Mouse (Mus musculus) CH12.LX (cell line): ENCODE results near the gene Wwp2. TPM values are rescaled to one million over a fixed set of nuclear protein-coding genes. Genes with fewer than 3 reads are reported as not detected.

Source experiments
- DNase-seq: peaks from one replicate; pipeline ENCODE4 v3.0.0-alpha.2; 2013; ENCODE audit errors: extremely low read depth
- H3K27ac ChIP-seq: 2 replicates; pipeline ENCODE4 v1.5.1; 2012; ENCODE audit warnings: low read depth, mild to moderate bottlenecking, control low read depth, moderate library complexity; ENCODE audit not compliant: insufficient read depth
- H3K27me3 ChIP-seq: replicated peaks from 2 replicates; pipeline ENCODE3; 2012; ENCODE audit warnings: inconsistent platforms
- H3K36me3 ChIP-seq, 2 experiments: replicated peaks in 1 of 2; 2 replicates each; pipeline versions ENCODE3 to v1.6.1; 2012; ENCODE audit warnings: inconsistent platforms in 1 of 2, low read length in 1 of 2, mild to moderate bottlenecking in 1 of 2, mixed read lengths in 1 of 2, moderate library complexity in 1 of 2; ENCODE audit not compliant: control insufficient read depth in 1 of 2, insufficient read depth in 1 of 2
- H3K4me1 ChIP-seq, 2 experiments: 2 replicates each; pipeline ENCODE4 v1.6.1; 2012; ENCODE audit warnings: inconsistent platforms in 1 of 2, moderate library complexity in 1 of 2; ENCODE audit not compliant: insufficient read depth in 2 of 2, control insufficient read depth in 1 of 2
- H3K4me2 ChIP-seq: 2 replicates; pipeline ENCODE4 v1.6.1; 2012; ENCODE audit warnings: low read depth, mild to moderate bottlenecking, control low read depth; ENCODE audit not compliant: poor library complexity, insufficient read depth, severe bottlenecking
- H3K4me3 ChIP-seq, 3 experiments: fragments of 150-350 bp in 1 of 3; sonication (generic) in 1 of 3; replicated peaks in 1 of 3; 2 replicates each; pipeline versions ENCODE3 to v1.5.1; 2011 to 2012; ENCODE audit warnings: low read depth in 2 of 3, low read length in 2 of 3, mild to moderate bottlenecking in 2 of 3, moderate library complexity in 2 of 3, control low read depth in 1 of 3, improper control_type of control experiment in 1 of 3, inconsistent platforms in 1 of 3, mixed read lengths in 1 of 3; ENCODE audit not compliant: poor library complexity in 1 of 3
- H3K79me2 ChIP-seq: replicated peaks from 2 replicates; pipeline ENCODE4 v1.6.1; 2012; ENCODE audit warnings: mild to moderate bottlenecking, moderate library complexity; ENCODE audit not compliant: control insufficient read depth, poor library complexity, insufficient read depth, severe bottlenecking; ENCODE audit errors: extremely low read depth
- H3K9ac ChIP-seq: 2 replicates; pipeline ENCODE4 v1.6.1; 2012; ENCODE audit warnings: low read depth, mild to moderate bottlenecking, control low read depth, moderate library complexity; ENCODE audit not compliant: insufficient read depth
- H3K9me3 ChIP-seq: replicated peaks from 2 replicates; pipeline ENCODE3; 2012; ENCODE audit warnings: low read length, inconsistent platforms, mixed read lengths
- BHLHE40 ChIP-seq: IDR thresholded peaks from 2 replicates; pipeline ENCODE4 v1.6.1; 2011; ENCODE audit warnings: mild to moderate bottlenecking, low read depth, low read length, improper control_type of control experiment
- CHD1 ChIP-seq: IDR thresholded peaks from 2 replicates; pipeline ENCODE4 v1.6.1; 2012; ENCODE audit warnings: low read depth, low read length, improper control_type of control experiment, inconsistent platforms
- E2F4 ChIP-seq: IDR thresholded peaks from 2 replicates; pipeline ENCODE4 v1.6.1; 2011; ENCODE audit warnings: low read depth, low read length, improper control_type of control experiment; ENCODE audit not compliant: insufficient replicate concordance
- EP300 ChIP-seq: IDR thresholded peaks from 2 replicates; pipeline ENCODE4 v1.6.1; 2011; ENCODE audit warnings: low read length, improper control_type of control experiment
- HCFC1 ChIP-seq: IDR thresholded peaks from 2 replicates; pipeline ENCODE4 v1.6.1; 2012; ENCODE audit warnings: low read depth, mild to moderate bottlenecking, inconsistent platforms, low read length, improper control_type of control experiment
- IRF4 ChIP-seq: IDR thresholded peaks from 2 replicates; pipeline ENCODE4 v1.6.1; 2014; ENCODE audit warnings: low read depth, mild to moderate bottlenecking, inconsistent platforms, low read length, improper control_type of control experiment
- JUN ChIP-seq: IDR thresholded peaks from 2 replicates; pipeline ENCODE4 v1.6.1; 2011; ENCODE audit warnings: low read depth, mild to moderate bottlenecking, low read length, improper control_type of control experiment, moderate library complexity; ENCODE audit not compliant: insufficient read depth
- JUND ChIP-seq: conservative IDR thresholded peaks from 2 replicates; pipeline ENCODE4 v1.6.1; 2011; ENCODE audit warnings: low read depth, low read length, improper control_type of control experiment
- MAX ChIP-seq: IDR thresholded peaks from 2 replicates; pipeline ENCODE4 v1.6.1; 2011; ENCODE audit warnings: low read length, improper control_type of control experiment
- MEF2A ChIP-seq: IDR thresholded peaks from 2 replicates; pipeline ENCODE4 v1.6.1; 2014; ENCODE audit warnings: low read depth, mild to moderate bottlenecking, inconsistent platforms, low read length, improper control_type of control experiment, borderline replicate concordance
- MYC ChIP-seq: IDR thresholded peaks from 2 replicates; pipeline ENCODE4 v1.6.1; 2011; ENCODE audit warnings: low read depth, mild to moderate bottlenecking, improper control_type of control experiment, low read length
- NELFE ChIP-seq: IDR thresholded peaks from 2 replicates; pipeline ENCODE4 v1.6.1; 2011; ENCODE audit warnings: low read depth, low read length, improper control_type of control experiment
- NRF1 ChIP-seq: IDR thresholded peaks from 2 replicates; pipeline ENCODE4 v1.6.1; 2014; ENCODE audit warnings: low read depth, mild to moderate bottlenecking, inconsistent platforms, low read length, improper control_type of control experiment, moderate library complexity
- POLR2A ChIP-seq: IDR thresholded peaks from 2 replicates; pipeline ENCODE4 v1.6.1; 2011; ENCODE audit warnings: low read depth, mild to moderate bottlenecking, improper control_type of control experiment, low read length
- RCOR1 ChIP-seq: conservative IDR thresholded peaks from 2 replicates; pipeline ENCODE4 v1.6.1; 2012; ENCODE audit warnings: low read depth, mild to moderate bottlenecking, inconsistent platforms, low read length, improper control_type of control experiment
- SMC3 ChIP-seq: IDR thresholded peaks from 2 replicates; pipeline ENCODE4 v1.6.1; 2011; ENCODE audit warnings: low read depth, low read length, improper control_type of control experiment
- USF2 ChIP-seq: conservative IDR thresholded peaks from 2 replicates; pipeline ENCODE4 v1.6.1; 2011; ENCODE audit warnings: low read depth, low read length, improper control_type of control experiment
- ZNF384 ChIP-seq: IDR thresholded peaks from 2 replicates; pipeline ENCODE4 v1.6.1; 2012; ENCODE audit warnings: low read depth, low read length, improper control_type of control experiment, inconsistent platforms
- dilution Hi-C: fragments of 300-500 bp; cut with MboI; formaldehyde crosslinking; loops from 2 replicates; pipeline ENCODE4 v1.14.3; 2020; ENCODE audit warnings: low sequenced_read_pairs; ENCODE audit not compliant: extremely low pct_unique_long_range_greater_than_20kb, extremely low pct_ligation_motif_present
- in situ Hi-C: fragments of 300-500 bp; cut with MboI; formaldehyde crosslinking; loops from 3 replicates; pipeline ENCODE4 v1.14.3; 2019; ENCODE audit warnings: low sequenced_read_pairs, low pct_ligation_motif_present, low pct_unique_long_range_greater_than_20kb, mixed read lengths
- polyA plus RNA-seq: library from polyadenylated mRNA; unstranded; fragments of >175 nt; gene quantifications from 2 replicates; pipeline ENCODE4 v1.2.1, GENCODE M21; 2012; ENCODE audit warnings: low read depth; ENCODE audit not compliant: insufficient read length
- total RNA-seq, 2 experiments: library from RNA; depleted of rRNA; stranded (reverse); fragments of 300-350 nt in 1 of 2; fragments of >200 nt in 1 of 2; gene quantifications; 2 replicates each; pipeline ENCODE4 v1.2.3; 2012 to 2014

The Wwp2 gene
- total and polyA plus RNA-seq, 3 experiments, result 13.5 to 30.3 (median 20.7) TPM

GRCm38 (mm10) chr8:107390476-107391135 lies 45.6 kb upstream of the Wwp2 start:
- dilution Hi-C loops, result no loop called here
- Histone ChIP-seq H3K27ac (no peak overlapping the region), H3K79me2 (no peaks in the 10 kb centered on the region), H3K36me3 (peaks cover 0 to 7% of the 10 kb centered on the region in 2 experiments), H3K9ac (no peak overlapping the region), H3K4me3 (no peak overlapping the region), H3K4me1 (peaks cover 3 to 4% of the 10 kb centered on the region in 2 experiments; a peak in 1 of 4 replicates), H3K9me3 (no peaks in the 10 kb centered on the region), H3K27me3 (no peaks in the 10 kb centered on the region), H3K4me2 (no peak overlapping the region)
- TF ChIP-seq MEF2A (no peak), EP300 (no peak), CHD1 (no peak), MYC (no peak), IRF4 (no peak), NELFE (no peak), NRF1 (no peak), HCFC1 (no peak), ZNF384 (no peak), USF2 (no peak), MAX (no peak), E2F4 (no peak), BHLHE40 (no peak), SMC3 (no peak)
- in situ Hi-C loops, result no loop called here
- DNase-seq, result no peak

- no peak overlapping the region for H3K9ac ChIP-seq
- dilution Hi-C loops (no loop called here), in situ Hi-C loops (no loop called here)
- no peaks in the 10 kb centered on the region for H3K27me3 ChIP-seq
- peaks cover 3 to 4% of the 10 kb centered on the region in 2 experiments; a peak in 1 of 4 replicates for H3K4me1 ChIP-seq
- no peak overlapping the region for H3K27ac ChIP-seq
- TF ChIP-seq JUN (no peak), POLR2A (no peak), JUND (no peak), RCOR1 (no peak), USF2 (no peak)
- no peak overlapping the region for H3K4me3 ChIP-seq
- H3K79me2 ChIP-seq, result no peaks in the 10 kb centered on the region
- peaks cover 0 to 7% of the 10 kb centered on the region in 2 experiments for H3K36me3 ChIP-seq
- no peaks in the 10 kb centered on the region for H3K9me3 ChIP-seq
- no peak for DNase-seq
- no peak overlapping the region for H3K4me2 ChIP-seq
Observed at GRCm38 (mm10) chr8:107391136-107391516, 45.0 kb upstream of the Wwp2 start.
